Mouse (Mus musculus) heart, adult 2 months (tissue): ENCODE results near the gene Arel1. TPM values are rescaled to one million over a fixed set of nuclear protein-coding genes. Genes with fewer than 3 reads are reported as not detected.

Source experiments
- DNase-seq, 2 experiments: peaks; one replicate each; pipeline ENCODE4 v3.0.0; 2021
- H3K27ac ChIP-seq: fragments of 200-600 bp; 2 replicates; pipeline ENCODE4 v1.8.1; 2022
- H3K27me3 ChIP-seq: fragments of 200-500 bp; 2 replicates; pipeline ENCODE4 v1.6.1; 2012; ENCODE audit warnings: mild to moderate bottlenecking, low read length, inconsistent platforms, mixed read lengths; ENCODE audit not compliant: control insufficient read depth, insufficient read depth
- H3K36me3 ChIP-seq: fragments of 200-500 bp; 2 replicates; pipeline ENCODE4 v1.6.1; 2012; ENCODE audit warnings: low read length, inconsistent platforms; ENCODE audit not compliant: control insufficient read depth, insufficient read depth
- H3K4me1 ChIP-seq: fragments of 200-500 bp; 2 replicates; pipeline ENCODE4 v1.6.1; 2011; ENCODE audit warnings: low read length; ENCODE audit not compliant: control insufficient read depth, insufficient read depth
- H3K4me3 ChIP-seq: fragments of 200-600 bp; 2 replicates; pipeline ENCODE4 v1.8.1; 2022
- H3K79me2 ChIP-seq: fragments of 200-500 bp; replicated peaks from 2 replicates; pipeline ENCODE4 v1.6.1; 2012; ENCODE audit warnings: mild to moderate bottlenecking, inconsistent platforms, low read length, moderate library complexity, mixed read lengths; ENCODE audit not compliant: control insufficient read depth, insufficient read depth
- H3K9ac ChIP-seq: fragments of 200-500 bp; 2 replicates; pipeline ENCODE4 v1.6.1; 2012; ENCODE audit warnings: low read depth, mild to moderate bottlenecking, control low read depth, inconsistent platforms, low read length, mixed read lengths
- CTCF ChIP-seq: fragments of 200-600 bp; IDR thresholded peaks from 2 replicates; pipeline ENCODE4 v1.8.1; 2022; ENCODE audit warnings: antibody characterized with exemption, mild to moderate bottlenecking, moderate library complexity
- EP300 ChIP-seq: fragments of 200-500 bp; IDR thresholded peaks from 2 replicates; pipeline ENCODE4 v1.6.1; 2011; ENCODE audit warnings: low read depth, low read length, control low read depth; ENCODE audit not compliant: insufficient read depth
- POLR2A ChIP-seq: fragments of 200-500 bp; IDR thresholded peaks from 2 replicates; pipeline ENCODE4 v1.6.1; 2011; ENCODE audit warnings: mild to moderate bottlenecking, low read depth, low read length, control low read depth; ENCODE audit not compliant: insufficient read depth
- WGBS: fragments of 180-500 bp; shearing (Covaris S2); methylation state at CpG from one replicate; pipeline ENCODE4 v1.1.7; 2018; 5-methylcytosine and 5-hydroxymethylcytosine counted together
- intact Hi-C: fragments of 180-260 bp; cut with DNase I; formaldehyde crosslinking; loops from one replicate; pipeline ENCODE4 v1.15.1; 2025
- polyA plus RNA-seq: library from polyadenylated mRNA; depleted of rRNA; stranded (reverse); fragments of >200 nt; gene quantifications from 2 replicates; pipeline ENCODE4 v1.2.3, GENCODE M21; 2012
- total RNA-seq, 2 experiments: library from RNA; stranded (reverse); gene quantifications; 2 replicates each; pipeline ENCODE4 v1.2.3; 2021

Gene Arel1
- total and polyA plus RNA-seq, 3 experiments = 29.5 to 45.2 (median 34.9) TPM

GRCm38 (mm10) chr12:84999053-84999452 is 28.4 kb upstream of the Arel1 start:
- TF ChIP-seq POLR2A (no peak), EP300 (no peak), CTCF (no peak)
- no peak for DNase-seq
- Histone ChIP-seq H3K79me2 (peaks cover 7% of the 10 kb centered on the region), H3K4me3 (no peak overlapping the region), H3K4me1 (peaks cover 6% of the 10 kb centered on the region), H3K27ac (no peak overlapping the region), H3K9ac (no peak overlapping the region), H3K36me3 (peaks cover 14% of the 10 kb centered on the region), H3K27me3 (no peaks in the 10 kb centered on the region)
- intact Hi-C loops = no loop called here

GRCm38 (mm10) chr12:84996501-84997398 is 26.1 kb upstream of the Arel1 start:
- TF ChIP-seq POLR2A (no peak), EP300 (no peak), CTCF (no peak)
- WGBS = under 1% methylated on average over 44 of the region's 44 CpGs
- peak overlapping the region; percentile 84 for H3K9ac ChIP-seq
- H3K79me2 ChIP-seq = peaks cover 5% of the 10 kb centered on the region
- H3K27ac ChIP-seq = peak overlapping the region; percentile 93
- peak overlapping the region; percentile 99 for H3K4me3 ChIP-seq
- H3K27me3 ChIP-seq = no peaks in the 10 kb centered on the region
- intact Hi-C loops = loop anchor here (1.0 kb wide), 1 partner anchor 25 kb away; no protein-coding TSS in a partner anchor
- peaks cover 14% of the 10 kb centered on the region for H3K36me3 ChIP-seq
- H3K4me1 ChIP-seq = peaks cover 6% of the 10 kb centered on the region
- no peak for DNase-seq

- H3K9ac ChIP-seq = peak within 1 kb of the TSS; percentile 84
- H3K27me3 ChIP-seq = no peaks in the 10 kb centered on the region
- peaks cover 14% of the 10 kb centered on the region for H3K36me3 ChIP-seq
- H3K27ac ChIP-seq = peak within 1 kb of the TSS; percentile 93
- under 1% methylated on average over 45 of the region's 45 CpGs for WGBS
- peak within 1 kb of the TSS; percentile 99 for H3K4me3 ChIP-seq
- H3K4me1 ChIP-seq = peaks cover 6% of the 10 kb centered on the region
- peaks cover 5% of the 10 kb centered on the region for H3K79me2 ChIP-seq
- peak; percentile 95 to 98 for DNase-seq
- intact Hi-C loops = loop anchor here (1.0 kb wide), 1 partner anchor 25 kb away; no protein-coding TSS in a partner anchor
- peak; percentile 61; the same call in 1 of the 2 replicates for TF ChIP-seq EP300
- TF ChIP-seq POLR2A = peak; percentile 79
- peak; percentile 73 for TF ChIP-seq CTCF
These were observed 25.4 kb upstream of the Arel1 start, which contains the start of gene Ylpm1 for GRCm38 (mm10) chr12:84996083-84996496. Gene Ylpm1, plus strand, starts transcription at chr12:84996321.

- H3K9ac ChIP-seq = no peak overlapping the region
- peaks cover 5% of the 10 kb centered on the region for H3K79me2 ChIP-seq
- WGBS = 92% methylated on average over 9 of the region's 9 CpGs
- H3K36me3 ChIP-seq = peaks cover 14% of the 10 kb centered on the region
- TF ChIP-seq CTCF = no peak
- no peak for TF ChIP-seq EP300
- no peak for TF ChIP-seq POLR2A
- intact Hi-C loops = no loop called here
- no peak overlapping the region; the same call in 1 of the 2 replicates for H3K27ac ChIP-seq
- H3K4me3 ChIP-seq = peak overlapping the region; percentile 46; the same call in 1 of the 2 replicates
- peaks cover 6% of the 10 kb centered on the region for H3K4me1 ChIP-seq
- DNase-seq = no peak
- no peaks in the 10 kb centered on the region for H3K27me3 ChIP-seq
These were observed 24.5 kb upstream of the Arel1 start for GRCm38 (mm10) chr12:84995112-84995761.

- Histone ChIP-seq H3K27ac (no peak overlapping the region), H3K4me1 (no peaks in the 10 kb centered on the region), H3K79me2 (no peaks in the 10 kb centered on the region), H3K27me3 (no peaks in the 10 kb centered on the region), H3K36me3 (no peaks in the 10 kb centered on the region), H3K9ac (no peak overlapping the region), H3K4me3 (no peak overlapping the region)
- 59% methylated on average over 4 of the region's 4 CpGs for WGBS
- DNase-seq = no peak
- TF ChIP-seq EP300 = no peak
- no peak for TF ChIP-seq CTCF
- TF ChIP-seq POLR2A = no peak
- intact Hi-C loops = no loop called here
These were observed 18.8 kb upstream of the Arel1 start for GRCm38 (mm10) chr12:84989456-84989855.
